Mouse (Mus musculus) liver, adult 2 months (tissue): Measurements from ENCODE around the gene Phf23. TPM values are rescaled to one million over a fixed set of nuclear protein-coding genes. Genes with fewer than 3 reads are reported as not detected.

Experiments
- DNase-seq: peaks from one replicate; pipeline ENCODE4 v3.0.0-alpha.2; 2011; ENCODE audit warnings: low read depth, low spot score; ENCODE audit errors: extremely low read depth
- H3K27ac ChIP-seq: fragments of 200-500 bp; replicated peaks from 2 replicates; pipeline ENCODE4 v1.5.1; 2012; ENCODE audit warnings: low read depth, mild to moderate bottlenecking, control low read depth, inconsistent platforms, low read length; ENCODE audit not compliant: insufficient read depth
- H3K27me3 ChIP-seq: fragments of 200-500 bp; 2 replicates; pipeline ENCODE4 v1.6.1; 2012; ENCODE audit warnings: mild to moderate bottlenecking, moderate library complexity, low read length, inconsistent platforms; ENCODE audit not compliant: control insufficient read depth, insufficient read depth
- H3K36me3 ChIP-seq: fragments of 200-500 bp; 2 replicates; pipeline ENCODE4 v1.6.1; 2012; ENCODE audit warnings: low read length, inconsistent platforms; ENCODE audit not compliant: control insufficient read depth, insufficient read depth
- H3K4me1 ChIP-seq: fragments of 200-500 bp; 2 replicates; pipeline ENCODE4 v1.6.1; 2011; ENCODE audit warnings: low read length; ENCODE audit not compliant: control insufficient read depth, insufficient read depth
- H3K4me3 ChIP-seq: fragments of 200-500 bp; 2 replicates; pipeline ENCODE4 v1.5.1; 2011; ENCODE audit warnings: low read depth, mild to moderate bottlenecking, control low read depth, low read length, moderate library complexity; ENCODE audit not compliant: insufficient read depth
- H3K79me2 ChIP-seq: fragments of 200-500 bp; 2 replicates; pipeline ENCODE4 v1.6.1; 2012; ENCODE audit warnings: inconsistent platforms, mild to moderate bottlenecking, low read length, moderate library complexity; ENCODE audit not compliant: control insufficient read depth, insufficient read depth
- H3K9ac ChIP-seq: fragments of 200-500 bp; 2 replicates; pipeline ENCODE4 v1.6.1; 2012; ENCODE audit warnings: low read depth, mild to moderate bottlenecking, control low read depth, inconsistent platforms, low read length
- CTCF ChIP-seq: fragments of 200-500 bp; IDR thresholded peaks from 2 replicates; pipeline ENCODE4 v1.5.1; 2011; ENCODE audit warnings: low read depth, low read length, control low read depth
- POLR2A ChIP-seq: fragments of 200-500 bp; IDR thresholded peaks from 2 replicates; pipeline ENCODE4 v1.6.1; 2011; ENCODE audit warnings: low read length, control low read depth; ENCODE audit not compliant: insufficient read depth; ENCODE audit errors: extremely low read depth
- WGBS: fragments of 180-500 bp; shearing (Covaris S2); methylation state at CpG from one replicate; pipeline ENCODE4 v1.1.7; 2018; 5-methylcytosine and 5-hydroxymethylcytosine counted together
- polyA plus RNA-seq: library from polyadenylated mRNA; depleted of rRNA; stranded (reverse); fragments of >200 nt; gene quantifications from 2 replicates; pipeline ENCODE4 v1.2.3, GENCODE M21; 2012; rRNA removed
- total RNA-seq: library from RNA; depleted of rRNA; stranded (reverse); fragments of >200 nt; gene quantifications from 2 replicates; pipeline ENCODE4 v1.2.3, GENCODE M21; 2014; rRNA removed

Phf23 gene
- 8.0 and 8.5 TPM in 2 replicates for total RNA-seq
- polyA plus RNA-seq, result 8.8 and 12.1 TPM in 2 replicates

DNA sequence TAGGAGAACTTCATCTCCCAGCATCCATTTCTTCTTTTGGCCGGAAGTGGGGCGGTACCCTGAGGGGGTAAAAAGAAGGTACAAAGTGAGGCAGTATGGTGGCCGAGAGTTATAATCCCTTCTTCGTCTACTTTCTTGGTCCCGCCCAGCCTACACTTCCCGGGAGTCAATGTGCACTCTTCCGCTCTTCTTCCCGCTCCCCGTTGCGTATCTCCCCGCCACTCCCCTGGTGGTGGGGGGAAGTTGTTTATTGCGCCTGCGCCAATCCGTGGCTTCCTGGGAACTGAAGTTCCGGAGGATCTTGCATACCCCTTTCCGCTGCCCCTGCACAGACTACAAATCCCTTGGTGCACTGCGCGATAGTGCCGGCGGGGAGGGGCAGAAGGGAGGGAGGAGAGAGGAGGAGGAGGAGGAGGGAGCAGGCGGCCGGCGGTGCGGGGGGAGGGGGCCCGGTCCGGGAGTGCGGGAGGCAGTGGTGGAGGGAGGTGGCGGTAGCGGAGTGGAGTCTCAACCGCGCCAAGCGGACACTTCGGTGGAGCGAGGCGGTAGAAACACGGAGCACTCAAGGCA is at the start of gene Phf23:
Phf23 (plus strand) TSS at position 387 of the 570 bp plus-strand sequence.
- Histone ChIP-seq H3K4me3 (peak within 1 kb of the TSS; percentile 85), H3K36me3 (peaks cover 11% of the 10 kb centered on the region; the same call in 1 of the 2 replicates), H3K79me2 (peaks cover 16% of the 10 kb centered on the region; the same call in 1 of the 2 replicates), H3K4me1 (peaks cover 5% of the 10 kb centered on the region; the same call in 1 of the 2 replicates), H3K27me3 (no peaks in the 10 kb centered on the region), H3K27ac (peak within 1 kb of the TSS; percentile 79), H3K9ac (peak within 1 kb of the TSS; percentile 85)
- WGBS, result under 1% methylated on average over 34 of the region's 36 CpGs
- peak; percentile 98 for DNase-seq
- peak; percentile 42; the same call in 1 of the 2 replicates for TF ChIP-seq CTCF
- peak; percentile 80; the same call in 1 of the 2 replicates for TF ChIP-seq POLR2A

GRCm38 (mm10) chr11:69945997-69946891 is 49.3 kb upstream of the Phf23 start:
- Histone ChIP-seq H3K9ac (no peak overlapping the region), H3K27me3 (no peaks in the 10 kb centered on the region), H3K36me3 (no peaks in the 10 kb centered on the region), H3K27ac (no peak overlapping the region), H3K4me1 (peaks cover 3% of the 10 kb centered on the region; the same call in 1 of the 2 replicates), H3K4me3 (no peak overlapping the region), H3K79me2 (no peaks in the 10 kb centered on the region)
- no peak for DNase-seq
- 92% methylated on average over 18 of the region's 18 CpGs for WGBS
- TF ChIP-seq CTCF, result no peak

GRCm38 (mm10) chr11:69947337-69948065 is 48.1 kb upstream of the Phf23 start:
- no peak overlapping the region for H3K9ac ChIP-seq
- no peak overlapping the region for H3K27ac ChIP-seq
- no peaks in the 10 kb centered on the region for H3K27me3 ChIP-seq
- H3K79me2 ChIP-seq, result no peaks in the 10 kb centered on the region
- DNase-seq, result no peak
- peaks cover 3% of the 10 kb centered on the region; the same call in 1 of the 2 replicates for H3K4me1 ChIP-seq
- H3K4me3 ChIP-seq, result peak overlapping the region; percentile 49; the same call in 1 of the 2 replicates
- H3K36me3 ChIP-seq, result no peaks in the 10 kb centered on the region
- WGBS, result 28% methylated on average over 29 of the region's 29 CpGs
- TF ChIP-seq POLR2A (no peak), CTCF (no peak)

GRCm38 (mm10) chr11:69948066-69948762 is 47.4 kb upstream of the Phf23 start, which contains the start of gene Slc2a4:
Gene Slc2a4, minus strand, starts transcription at chr11:69948188.
- Histone ChIP-seq H3K9ac (no peak within 1 kb of the TSS; the same call in 1 of the 2 replicates), H3K4me1 (peaks cover 3% of the 10 kb centered on the region; the same call in 1 of the 2 replicates), H3K4me3 (peak within 1 kb of the TSS; percentile 49; the same call in 1 of the 2 replicates), H3K36me3 (no peaks in the 10 kb centered on the region), H3K27ac (no peak within 1 kb of the TSS; the same call in 1 of the 2 replicates), H3K79me2 (no peaks in the 10 kb centered on the region), H3K27me3 (no peaks in the 10 kb centered on the region)
- peak; percentile 63 for DNase-seq
- WGBS, result 1% methylated on average over 34 of the region's 34 CpGs
- TF ChIP-seq POLR2A (no peak), CTCF (no peak)

DNA sequence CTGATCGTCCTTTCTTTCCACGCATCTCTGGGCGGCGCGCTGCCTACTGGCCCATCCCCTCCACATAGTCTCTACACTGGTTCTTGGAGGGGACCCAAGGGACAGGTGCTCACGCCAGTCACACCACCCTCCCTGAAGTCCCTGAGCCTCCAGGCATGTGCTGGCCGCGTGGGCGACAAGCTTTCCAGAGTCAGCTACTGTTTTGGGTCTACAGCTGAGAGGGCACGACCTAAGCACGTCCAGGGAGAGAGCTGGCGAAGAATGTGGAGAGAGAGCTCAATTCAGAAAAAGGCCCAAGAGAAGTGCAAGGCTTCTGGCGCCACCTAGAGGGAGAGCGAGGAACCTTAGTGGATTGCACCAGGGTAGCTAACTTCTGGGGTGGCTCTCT is 46.8 kb upstream of the Phf23 start:
- H3K4me1 ChIP-seq, result peaks cover 3% of the 10 kb centered on the region; the same call in 1 of the 2 replicates
- peak; percentile 76 for DNase-seq
- H3K27me3 ChIP-seq, result no peaks in the 10 kb centered on the region
- under 1% methylated on average over 14 of the region's 14 CpGs for WGBS
- H3K4me3 ChIP-seq, result peak overlapping the region; percentile 31; the same call in 1 of the 2 replicates
- no peak overlapping the region for H3K9ac ChIP-seq
- no peak for TF ChIP-seq POLR2A
- peak; percentile 87 for TF ChIP-seq CTCF
- no peak overlapping the region; the same call in 1 of the 2 replicates for H3K27ac ChIP-seq
- H3K36me3 ChIP-seq, result no peaks in the 10 kb centered on the region
- H3K79me2 ChIP-seq, result no peaks in the 10 kb centered on the region
